Mouse (Mus musculus) CH12.LX (cell line): Measurements from ENCODE around the gene Fcgr1.

Source experiments
- CTCF ChIP-seq, 2 experiments: IDR thresholded peaks in 1 of 2; conservative IDR thresholded peaks in 1 of 2; 2 replicates each; pipeline ENCODE4 v1.5.1; 2011 to 2012; ENCODE audit warnings: low read depth in 2 of 2, low read length in 2 of 2, improper control_type of control experiment in 1 of 2, inconsistent platforms in 1 of 2, mild to moderate bottlenecking in 1 of 2, moderate library complexity in 1 of 2
- POLR2A ChIP-seq: IDR thresholded peaks from 2 replicates; pipeline ENCODE4 v1.6.1; 2011; ENCODE audit warnings: low read depth, mild to moderate bottlenecking, improper control_type of control experiment, low read length
- ZC3H11A ChIP-seq: IDR thresholded peaks from 2 replicates; pipeline ENCODE4 v1.6.1; 2012; ENCODE audit warnings: low read depth, mild to moderate bottlenecking, inconsistent platforms, low read length, improper control_type of control experiment

- TF ChIP-seq CTCF (conservative IDR thresholded peaks at IDR 0.05 in 1 of 2, IDR thresholded peaks at IDR 0.05 in 1 of 2; ENCODE audit: low read depth in 2 of 2, low read length in 2 of 2) (peak in 1 of 2 experiments; percentile 66; a peak in 2 of 4 replicates), POLR2A (peak; percentile 97), ZC3H11A (no peak)
Observed at GRCm38 (mm10) chr3:96262979-96263550, 30.7 kb downstream of the Fcgr1 start, which contains the start of gene Hist2h4.
